Mouse (Mus musculus) C2C12 (cell line): ENCODE data around the gene Clic6.
"Not testable (repeated sequence)": the region's sequence is repeated elsewhere in the genome, so short reads cannot be mapped to it uniquely, and the experiment has no call there.

Source experiments
- CEBPB ChIP-seq: IDR thresholded peaks from one replicate; pipeline ENCODE4 v1.6.1; 2011; ENCODE audit warnings: low read depth, mild to moderate bottlenecking, control low read depth, moderate library complexity
- CTCF ChIP-seq: IDR thresholded peaks from one replicate; pipeline ENCODE4 v1.5.1; 2011; ENCODE audit not compliant: control insufficient read depth, insufficient read depth, insufficient read length
- MAX ChIP-seq: IDR thresholded peaks from one replicate; pipeline ENCODE4 v1.6.1; 2011; ENCODE audit warnings: mild to moderate bottlenecking, control low read depth
- MYOD1 ChIP-seq: IDR thresholded peaks from one replicate; pipeline ENCODE4 v1.6.1; 2011; ENCODE audit warnings: low read depth; ENCODE audit not compliant: control insufficient read depth, insufficient read length
- MYOG ChIP-seq: IDR thresholded peaks from one replicate; pipeline ENCODE4 v1.6.1; 2011; ENCODE audit not compliant: control insufficient read depth, insufficient read length; ENCODE audit errors: extremely low read depth
- USF1 ChIP-seq: IDR thresholded peaks from one replicate; pipeline ENCODE4 v1.6.1; 2011; ENCODE audit warnings: low read depth, mild to moderate bottlenecking, control low read depth, moderate library complexity

- not testable (repeated sequence) for TF ChIP-seq CTCF, USF1, MYOD1, MAX, MYOG, CEBPB
Measured at GRCm38 (mm10) chr16:92514896-92515295, 29.4 kb downstream of the Clic6 start.
